Mouse (Mus musculus) thymus, adult 2 months (tissue): ENCODE measurements around the gene Cry2.

ENCODE experiments used
- CTCF ChIP-seq: fragments of 200-500 bp; IDR thresholded peaks from 2 replicates; pipeline ENCODE4 v1.5.1; 2012; ENCODE audit warnings: mild to moderate bottlenecking, control low read depth, low read length, moderate library complexity, borderline replicate concordance; ENCODE audit not compliant: control insufficient read depth, poor library complexity, insufficient read depth; ENCODE audit errors: extremely low read depth
- POLR2A ChIP-seq: fragments of 200-500 bp; IDR thresholded peaks from 2 replicates; pipeline ENCODE4 v1.6.1; 2012; ENCODE audit warnings: mild to moderate bottlenecking, low read length, control low read depth, moderate library complexity; ENCODE audit not compliant: control insufficient read depth, poor library complexity, insufficient read depth; ENCODE audit errors: extremely low read depth

DNA sequence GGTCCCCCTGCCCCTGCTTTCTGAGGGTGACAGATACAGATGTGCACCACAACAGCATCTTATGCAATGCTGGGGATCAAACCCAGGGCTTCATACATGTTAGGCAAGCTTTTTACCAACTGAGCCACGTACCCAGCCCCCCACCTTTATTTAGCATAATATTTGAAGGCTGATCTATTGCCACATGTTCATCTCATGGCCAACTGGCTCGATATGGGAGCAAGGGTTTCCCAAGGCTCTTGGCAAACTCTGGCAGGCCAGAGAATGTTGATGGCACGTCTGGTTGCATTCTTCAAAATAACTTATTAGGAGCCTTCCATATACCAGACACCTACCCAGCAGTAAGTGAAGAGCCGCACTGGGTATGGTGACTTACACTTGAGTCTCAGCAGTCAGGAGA is 9.5 kb upstream of the Cry2 start:
- TF ChIP-seq CTCF, result no peak
- TF ChIP-seq POLR2A, result no peak
